Mouse (Mus musculus) brain, embryonic 14.5 days (tissue): ENCODE results near the gene Sik2. TPM values are rescaled to one million over a fixed set of nuclear protein-coding genes. Genes with fewer than 3 reads are reported as not detected.

ENCODE experiments used
- DNase-seq: peaks from one replicate; pipeline ENCODE4 v3.0.0-alpha.2; 2011; ENCODE audit warnings: low read depth
- CTCF ChIP-seq: fragments of 200-500 bp; IDR thresholded peaks from 2 replicates; pipeline ENCODE4 v1.5.1; 2012; ENCODE audit warnings: inconsistent platforms, mild to moderate bottlenecking, moderate library complexity, borderline replicate concordance; ENCODE audit not compliant: insufficient read depth, insufficient read length; ENCODE audit errors: extremely low read depth
- POLR2A ChIP-seq: fragments of 200-500 bp; IDR thresholded peaks from 2 replicates; pipeline ENCODE4 v1.6.1; 2012; ENCODE audit warnings: mild to moderate bottlenecking, inconsistent platforms, borderline replicate concordance; ENCODE audit not compliant: poor library complexity, insufficient read depth, insufficient read length, severe bottlenecking; ENCODE audit errors: extremely low read depth
- polyA plus RNA-seq: library from polyadenylated mRNA; depleted of rRNA; stranded (reverse); fragments of >200 nt; gene quantifications from 2 replicates; pipeline ENCODE4 v1.2.3, GENCODE M21; 2012

Sik2 gene
- polyA plus RNA-seq, 1 experiment, result 20.8 TPM

- no peak for TF ChIP-seq POLR2A
- TF ChIP-seq CTCF, result no peak
- DNase-seq, result no peak
These were observed 104.6 kb downstream of the Sik2 start for GRCm38 (mm10) chr9:50904196-50904847.

GRCm38 (mm10) chr9:50900026-50900920, 108.6 kb downstream of the Sik2 start:
- no peak for TF ChIP-seq POLR2A
- TF ChIP-seq CTCF, result no peak
- peak; percentile 84 for DNase-seq

DNA sequence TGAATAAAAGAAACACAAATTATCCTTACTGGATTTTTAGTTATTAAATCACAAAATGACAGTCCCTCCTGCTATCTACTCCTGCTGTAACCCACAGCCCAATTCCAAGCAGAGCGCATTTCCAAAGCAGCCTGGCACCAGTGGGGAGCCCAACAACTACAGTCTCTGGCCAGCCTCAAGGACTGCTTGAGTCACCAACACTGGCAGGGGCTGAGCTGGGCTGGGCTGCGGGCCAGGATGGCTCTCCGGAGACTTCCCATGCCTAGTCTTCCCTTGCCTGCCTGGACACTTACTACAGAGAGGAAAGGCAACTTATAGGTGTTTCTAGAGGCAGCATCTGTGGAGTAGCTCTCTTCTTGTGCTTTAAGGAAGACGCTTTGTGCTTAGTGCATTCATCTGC, 115.2 kb downstream of the Sik2 start:
- TF ChIP-seq CTCF (no peak), POLR2A (no peak)
- peak; percentile 65 for DNase-seq

DNA sequence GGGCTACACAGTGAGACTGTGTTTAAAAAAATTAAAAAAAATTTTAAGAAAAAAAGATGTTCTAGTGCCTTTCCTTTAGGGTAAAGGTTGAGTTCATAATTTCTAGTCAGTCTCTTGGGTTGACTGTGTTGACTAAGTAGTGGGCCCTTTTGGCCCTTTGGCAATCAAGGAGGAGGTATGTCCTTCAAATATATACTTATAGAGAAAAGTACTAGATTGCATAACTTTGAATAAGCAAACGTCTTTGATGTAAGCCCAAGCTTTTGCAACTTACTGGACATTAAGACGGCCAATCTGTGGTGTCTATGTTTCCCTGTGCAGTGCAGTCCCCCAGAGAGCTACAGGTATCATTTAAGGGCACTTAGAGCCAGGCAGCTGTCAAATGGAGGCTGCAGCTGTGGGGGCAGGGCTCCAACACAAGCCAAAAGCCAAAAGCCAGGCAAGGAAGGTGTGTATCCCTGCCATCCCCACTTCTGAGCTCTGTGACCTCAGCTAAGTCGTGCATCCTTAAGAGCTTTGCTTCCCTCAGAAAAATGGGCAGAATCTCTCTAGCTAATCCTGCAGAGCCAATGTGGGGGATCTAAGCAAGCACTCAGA, 118.3 kb downstream of the Sik2 start:
- TF ChIP-seq CTCF, result no peak
- no peak for TF ChIP-seq POLR2A

GRCm38 (mm10) chr9:50889964-50890363, 118.9 kb downstream of the Sik2 start:
- TF ChIP-seq POLR2A (no peak), CTCF (no peak)
- no peak for DNase-seq

More for the DNA sequence above, 118.3 kb downstream of the Sik2 start:
- DNase-seq, result no peak

GRCm38 (mm10) chr9:50889211-50889610, 119.7 kb downstream of the Sik2 start:
- no peak for DNase-seq
- no peak for TF ChIP-seq POLR2A
- TF ChIP-seq CTCF, result no peak

GRCm38 (mm10) chr9:50887351-50887750, 121.5 kb downstream of the Sik2 start:
- TF ChIP-seq POLR2A, result no peak
- DNase-seq, result peak; percentile 47

DNA sequence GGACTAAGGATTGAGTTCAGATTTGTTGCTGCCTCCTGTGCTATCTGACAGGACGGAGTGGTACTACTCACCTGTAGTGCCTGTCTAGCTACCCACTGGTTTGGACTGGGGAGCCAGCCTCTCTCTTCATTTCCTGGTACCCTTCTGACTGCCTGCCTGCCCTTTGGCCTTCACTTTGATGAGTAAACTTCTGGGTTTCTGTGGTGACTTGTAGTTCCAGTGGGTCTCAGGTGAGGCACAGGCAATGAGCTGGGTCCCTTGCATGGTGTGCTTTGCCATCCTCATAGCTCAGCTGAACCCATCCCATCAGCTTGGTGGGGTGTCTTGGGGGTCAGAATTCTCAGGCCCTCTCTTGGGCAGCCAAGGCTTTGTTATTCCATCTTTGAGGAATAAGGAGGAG, 122.0 kb downstream of the Sik2 start:
- TF ChIP-seq CTCF, result no peak
- TF ChIP-seq POLR2A, result no peak
- DNase-seq, result no peak

DNA sequence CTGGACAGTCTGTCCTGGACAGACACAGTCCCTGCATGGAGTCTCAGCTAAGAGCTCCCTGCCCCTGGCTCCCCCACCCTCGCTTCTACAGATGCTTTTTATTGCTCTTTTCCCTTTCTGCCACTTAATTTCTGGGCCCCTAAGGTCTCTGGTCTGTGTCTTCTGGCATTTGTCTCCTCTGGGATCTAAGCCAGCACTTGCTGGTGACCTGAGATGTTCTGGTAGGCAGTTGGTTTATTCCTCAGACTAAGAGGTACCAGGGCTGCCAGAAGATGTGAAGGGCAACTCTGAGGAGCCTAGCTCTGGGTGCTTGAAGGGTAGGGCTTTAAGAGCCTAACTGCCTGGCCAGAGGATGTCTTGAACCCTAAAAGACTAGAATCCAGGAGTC, 123.3 kb downstream of the Sik2 start:
- no peak for DNase-seq
- TF ChIP-seq CTCF (no peak), POLR2A (no peak)

DNA sequence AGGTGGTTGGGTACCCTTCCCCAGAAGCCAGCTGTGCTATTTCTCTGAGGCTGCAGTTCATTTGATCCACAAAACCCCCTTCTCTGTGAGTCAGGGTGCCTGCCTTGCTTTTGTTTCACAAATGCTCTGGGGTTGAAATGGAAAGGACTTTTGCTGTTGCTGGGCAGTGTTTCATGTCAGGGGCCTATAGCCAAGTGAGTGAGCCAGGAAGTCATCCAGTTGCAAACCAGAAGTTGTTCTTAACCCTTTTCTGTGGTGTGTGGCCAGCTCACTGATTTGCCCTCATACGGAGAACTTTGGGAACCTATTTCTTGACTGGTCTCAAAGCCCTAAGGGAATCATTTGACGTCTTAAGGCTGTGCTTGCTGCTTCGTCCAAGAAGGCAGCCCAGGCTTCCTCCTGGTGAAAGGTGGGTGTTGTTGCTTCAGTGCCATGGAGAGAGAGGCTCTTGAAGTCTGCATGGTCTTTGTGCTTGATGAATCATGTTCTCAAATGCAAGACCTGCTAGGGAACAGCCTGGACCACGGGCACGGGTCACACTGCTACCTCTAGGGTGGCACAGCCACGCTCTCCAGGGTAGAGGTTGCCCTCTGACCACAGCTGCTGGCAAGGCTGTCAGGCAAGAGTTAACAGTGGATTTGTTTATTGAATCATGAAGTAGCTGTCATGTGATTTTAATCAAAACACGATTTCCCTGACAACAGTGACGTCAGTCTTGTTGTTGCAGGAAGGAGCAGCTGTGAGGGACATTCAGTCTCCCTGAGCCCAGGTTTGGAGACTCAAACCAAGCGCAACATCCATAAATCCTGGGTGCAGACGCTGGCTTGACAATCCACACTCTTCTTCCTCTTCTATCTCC, 123.9 kb downstream of the Sik2 start:
- TF ChIP-seq CTCF, result no peak
- no peak for TF ChIP-seq POLR2A
- DNase-seq, result peak; percentile 77

DNA sequence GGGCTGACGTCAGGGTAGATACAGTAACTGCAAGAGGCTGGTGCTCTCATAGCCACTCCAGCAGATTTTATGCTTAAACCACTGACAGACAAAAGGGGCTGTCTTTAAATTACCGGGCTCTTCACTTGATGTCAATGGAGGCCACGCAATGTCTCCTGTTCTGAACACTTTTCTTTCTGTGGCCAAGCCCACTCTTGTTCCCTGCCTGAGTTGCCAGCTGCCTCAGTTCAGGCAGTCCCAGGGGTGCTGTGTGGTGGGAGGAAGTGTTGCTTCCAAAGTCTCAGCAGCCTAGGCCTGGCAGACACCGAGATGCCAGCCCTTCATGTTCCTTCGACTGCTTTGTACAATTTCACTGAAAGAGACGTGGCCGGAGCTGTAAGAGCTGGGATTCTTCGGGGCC, 124.8 kb downstream of the Sik2 start:
- DNase-seq, result no peak
- TF ChIP-seq CTCF (no peak), POLR2A (no peak)
